Mouse (Mus musculus) activated CD4-positive, CD25-positive, alpha-beta regulatory T cell, adult 4 months (primary cell): ENCODE results near the gene Gm7694. TPM values are rescaled to one million over a fixed set of nuclear protein-coding genes. Genes with fewer than 3 reads are reported as not detected.

ENCODE experiments used
- ATAC-seq: one replicate; pipeline ENCODE4 v1.8.0; 2017
- polyA plus RNA-seq, 2 experiments: library from polyadenylated mRNA; unstranded; fragments of 100-300 nt; shearing (Covaris generic); gene quantifications; one replicate each; pipeline ENCODE4 v1.2.1; 2017

Gm7694 gene
- not detected for polyA plus RNA-seq

GRCm38 (mm10) chr1:170306232-170306631 is at the start of gene Gm7694:
Gene Gm7694, minus strand, starts transcription at chr1:170306332.
- ATAC-seq = no peak

- ATAC-seq = no peak
These were observed 47.2 kb upstream of the Gm7694 start for GRCm38 (mm10) chr1:170353335-170353734.

- ATAC-seq = no peak
These were observed 44.9 kb upstream of the Gm7694 start for GRCm38 (mm10) chr1:170351080-170351479.

- no peak for ATAC-seq
These were observed 40.1 kb upstream of the Gm7694 start for GRCm38 (mm10) chr1:170346266-170346665.

GRCm38 (mm10) chr1:170343906-170344305 is 37.8 kb upstream of the Gm7694 start:
- no peak for ATAC-seq

- ATAC-seq = no peak
These were observed 36.9 kb upstream of the Gm7694 start for GRCm38 (mm10) chr1:170343081-170343480.

GRCm38 (mm10) chr1:170339943-170340342 is 33.8 kb upstream of the Gm7694 start:
- ATAC-seq = no peak

GRCm38 (mm10) chr1:170332775-170333174 is 26.6 kb upstream of the Gm7694 start:
- ATAC-seq = no peak

- ATAC-seq = no peak
These were observed 25.8 kb upstream of the Gm7694 start for GRCm38 (mm10) chr1:170331926-170332325.

- ATAC-seq = no peak
These were observed 19.1 kb upstream of the Gm7694 start for GRCm38 (mm10) chr1:170325277-170325676.

GRCm38 (mm10) chr1:170324312-170324711 is 18.2 kb upstream of the Gm7694 start:
- ATAC-seq = no peak

- no peak for ATAC-seq
These were observed 16.9 kb upstream of the Gm7694 start for GRCm38 (mm10) chr1:170323001-170323400.

GRCm38 (mm10) chr1:170322046-170322445 is 15.9 kb upstream of the Gm7694 start:
- ATAC-seq = no peak

GRCm38 (mm10) chr1:170311431-170311830 is 5.3 kb upstream of the Gm7694 start:
- no peak for ATAC-seq

- ATAC-seq = no peak
These were observed 2.4 kb upstream of the Gm7694 start, which contains the start of gene Spata46 for GRCm38 (mm10) chr1:170308503-170308902. Gene Spata46, plus strand, starts transcription at chr1:170308803.

- no peak for ATAC-seq
These were observed 1.1 kb downstream of the Gm7694 start for GRCm38 (mm10) chr1:170305002-170305401.

GRCm38 (mm10) chr1:170303103-170303502 is 3.0 kb downstream of the Gm7694 start:
- ATAC-seq = no peak

- ATAC-seq = no peak
These were observed 3.7 kb downstream of the Gm7694 start for GRCm38 (mm10) chr1:170302456-170302855.

GRCm38 (mm10) chr1:170301686-170302085 is 4.4 kb downstream of the Gm7694 start:
- ATAC-seq = no peak

GRCm38 (mm10) chr1:170299496-170299895 is 6.6 kb downstream of the Gm7694 start:
- no peak for ATAC-seq

GRCm38 (mm10) chr1:170294786-170295570 is 11.2 kb downstream of the Gm7694 start:
- ATAC-seq = no peak

- ATAC-seq = no peak
These were observed 12.9 kb downstream of the Gm7694 start for GRCm38 (mm10) chr1:170293257-170293656.

- ATAC-seq = no peak
These were observed 13.7 kb downstream of the Gm7694 start for GRCm38 (mm10) chr1:170292239-170292951.
